Mouse (Mus musculus) ES-E14 (cell line): ENCODE measurements around the gene Wbp1l. TPM values are rescaled to one million over a fixed set of nuclear protein-coding genes. Genes with fewer than 3 reads are reported as not detected.
A peak's percentile ranks its signal among the peaks of the same experiment; 100 is the strongest.

Experiments
- DNase-seq: peaks from one replicate; pipeline ENCODE4 v3.0.0-alpha.2; 2013; ENCODE audit warnings: low read depth, low spot score
- H3K27ac ChIP-seq: 2 replicates; pipeline ENCODE4 v1.5.1; 2012; ENCODE audit warnings: low read depth, mild to moderate bottlenecking, low read length, moderate library complexity, mixed read lengths; ENCODE audit not compliant: poor library complexity, insufficient read depth, severe bottlenecking
- H3K36me3 ChIP-seq: 2 replicates; pipeline ENCODE4 v1.6.1; 2012; ENCODE audit warnings: mild to moderate bottlenecking, low read length, moderate library complexity, mixed read lengths; ENCODE audit not compliant: control insufficient read depth, poor library complexity, insufficient read depth, severe bottlenecking
- H3K4me1 ChIP-seq, 2 experiments: fragments of 150-350 bp in 1 of 2; sonication (generic) in 1 of 2; 2 replicates each; pipeline ENCODE4 v1.6.1; 2012; ENCODE audit warnings: low read length in 2 of 2, mild to moderate bottlenecking in 1 of 2, mixed read lengths in 1 of 2; ENCODE audit not compliant: control insufficient read depth in 2 of 2, insufficient read depth in 2 of 2, poor library complexity in 1 of 2
- H3K4me3 ChIP-seq, 2 experiments: fragments of 150-350 bp in 1 of 2; sonication (generic) in 1 of 2; 2 replicates each; pipeline ENCODE4 v1.5.1; 2012; ENCODE audit warnings: low read length in 2 of 2, low read depth in 1 of 2, mild to moderate bottlenecking in 1 of 2, mixed read lengths in 1 of 2; ENCODE audit not compliant: insufficient read depth in 1 of 2, poor library complexity in 1 of 2, severe bottlenecking in 1 of 2
- H3K9ac ChIP-seq: 2 replicates; pipeline ENCODE4 v1.6.1; 2012; ENCODE audit warnings: low read depth, mild to moderate bottlenecking, low read length, mixed read lengths; ENCODE audit not compliant: poor library complexity, insufficient read depth, severe bottlenecking
- H3K9me3 ChIP-seq: fragments of 150-350 bp; sonication (generic); 2 replicates; pipeline ENCODE4 v1.6.1; 2012; ENCODE audit warnings: low read depth, mild to moderate bottlenecking, low read length; ENCODE audit not compliant: control insufficient read depth, insufficient read depth
- CHD2 ChIP-seq: IDR thresholded peaks from 2 replicates; pipeline ENCODE4 v1.6.1; 2014; ENCODE audit warnings: mild to moderate bottlenecking, low read depth, low read length, inconsistent platforms
- HCFC1 ChIP-seq: IDR thresholded peaks from 2 replicates; pipeline ENCODE4 v1.6.1; 2012; ENCODE audit warnings: low read length, inconsistent platforms, borderline replicate concordance; ENCODE audit not compliant: insufficient read depth
- MAFK ChIP-seq: IDR thresholded peaks from 2 replicates; pipeline ENCODE4 v1.6.1; 2014; ENCODE audit warnings: mild to moderate bottlenecking, low read depth, low read length, inconsistent platforms; ENCODE audit not compliant: insufficient read depth
- ZC3H11A ChIP-seq: IDR thresholded peaks from 2 replicates; pipeline ENCODE4 v1.6.1; 2012; ENCODE audit warnings: low read depth, mild to moderate bottlenecking, inconsistent platforms, low read length, borderline replicate concordance
- ZNF384 ChIP-seq: IDR thresholded peaks from 2 replicates; pipeline ENCODE4 v1.6.1; 2012; ENCODE audit warnings: low read depth, low read length, inconsistent platforms
- in situ Hi-C, 2 experiments: fragments of 600-800 bp; cut with MboI; formaldehyde crosslinking; loops; one replicate each; pipeline ENCODE4 v1.15.1; 2025; ENCODE audit warnings: low sequenced_read_pairs in 2 of 2, inconsistent platforms in 1 of 2; ENCODE audit not compliant: unreplicated experiment in 2 of 2
- total RNA-seq: library from RNA; depleted of rRNA; stranded (reverse); fragments of 300-350 nt; gene quantifications from 2 replicates; pipeline ENCODE4 v1.2.3, GENCODE M21; 2012; rRNA removed

Gene Wbp1l
- total RNA-seq, 1 experiment, result 40.2 TPM

GRCm38 (mm10) chr19:46699011-46699481 is 100.2 kb downstream of the Wbp1l start:
- Histone ChIP-seq H3K4me1 (peaks cover 0 to 27% of the 10 kb centered on the region in 2 experiments; a peak in 3 of 4 replicates), H3K9me3 (no peaks in the 10 kb centered on the region), H3K27ac (peak overlapping the region; percentile 9; the same call in 1 of the 2 replicates), H3K9ac (peak overlapping the region; percentile 30; the same call in 1 of the 2 replicates), H3K4me3 (no peak overlapping the region), H3K36me3 (no peaks in the 10 kb centered on the region)
- in situ Hi-C loops, result no loop called here
- no peak for DNase-seq
- no peak for TF ChIP-seq MAFK
- no peak for TF ChIP-seq ZC3H11A
- no peak for TF ChIP-seq HCFC1
- TF ChIP-seq CHD2, result no peak
- TF ChIP-seq ZNF384, result no peak

GRCm38 (mm10) chr19:46701156-46701555 is 102.3 kb downstream of the Wbp1l start:
- no peaks in the 10 kb centered on the region for H3K36me3 ChIP-seq

GRCm38 (mm10) chr19:46705779-46706495 is 107.1 kb downstream of the Wbp1l start:
- Histone ChIP-seq H3K9ac (no peak overlapping the region), H3K36me3 (peaks cover 2% of the 10 kb centered on the region; the same call in 1 of the 2 replicates), H3K9me3 (no peaks in the 10 kb centered on the region), H3K27ac (no peak overlapping the region), H3K4me1 (peaks cover 1 to 14% of the 10 kb centered on the region in 2 experiments; a peak in 3 of 4 replicates), H3K4me3 (no peak overlapping the region)
- in situ Hi-C loops, result no loop called here
- DNase-seq, result no peak
- TF ChIP-seq CHD2 (no peak), HCFC1 (no peak), MAFK (no peak)

More at GRCm38 (mm10) chr19:46701156-46701555, 102.3 kb downstream of the Wbp1l start:
- no peak for DNase-seq
- H3K9me3 ChIP-seq, result no peaks in the 10 kb centered on the region
- TF ChIP-seq HCFC1 (no peak), ZC3H11A (no peak), CHD2 (no peak), ZNF384 (no peak), MAFK (no peak)
- H3K27ac ChIP-seq, result no peak overlapping the region
- H3K4me3 ChIP-seq, result no peak overlapping the region; a peak in 1 of 4 replicates
- in situ Hi-C loops, result no loop called here
- H3K4me1 ChIP-seq, result peaks cover 0 to 27% of the 10 kb centered on the region in 2 experiments; a peak in 3 of 4 replicates
- no peak overlapping the region for H3K9ac ChIP-seq

- H3K27ac ChIP-seq, result no peak overlapping the region
- DNase-seq, result no peak
- H3K9me3 ChIP-seq, result no peaks in the 10 kb centered on the region
- TF ChIP-seq HCFC1, result no peak
- in situ Hi-C loops, result no loop called here
- no peak overlapping the region for H3K9ac ChIP-seq
- H3K4me1 ChIP-seq, result peaks cover 1 to 9% of the 10 kb centered on the region in 2 experiments; a peak in 2 of 4 replicates
- H3K4me3 ChIP-seq, result peak overlapping the region in 1 of 2 experiments; percentile 75; a peak in 2 of 4 replicates
- H3K36me3 ChIP-seq, result peaks cover 2% of the 10 kb centered on the region; the same call in 1 of the 2 replicates
Observed at GRCm38 (mm10) chr19:46706540-46707295, 107.8 kb downstream of the Wbp1l start.

Other genes starting within 250 kb of the Wbp1l start
- 0.53 and 0.80 TPM in 2 replicates for gene 2310034G01Rik, start 248.8 kb upstream of the Wbp1l start, total RNA-seq
- 66.7 and 85.7 TPM in 2 replicates for gene Actr1a, start 203.3 kb upstream of the Wbp1l start, total RNA-seq
- gene Sufu, start 202.2 kb upstream of the Wbp1l start, total RNA-seq, result 12.6 and 14.5 TPM in 2 replicates
- gene Trim8, start 97.4 kb upstream of the Wbp1l start, total RNA-seq, result 26.1 and 33.2 TPM in 2 replicates
- 25.7 and 39.7 TPM in 2 replicates for gene Arl3, start 25.9 kb upstream of the Wbp1l start, total RNA-seq
- 11.4 TPM in 2 replicates for gene Sfxn2, start 25.7 kb upstream of the Wbp1l start, total RNA-seq
- not detected in 2 replicates for gene Cyp17a1, start 74.1 kb downstream of the Wbp1l start, total RNA-seq
- gene Borcs7, start 90.8 kb downstream of the Wbp1l start, total RNA-seq, result 2.1 and 2.3 TPM in 2 replicates
- 10.2 and 11.0 TPM in 2 replicates for gene As3mt, start 108.4 kb downstream of the Wbp1l start, total RNA-seq
- gene Cnnm2, start 162.5 kb downstream of the Wbp1l start, total RNA-seq, result 43.2 and 75.7 TPM in 2 replicates